Mouse (Mus musculus) adrenal gland, adult 10 weeks (tissue): ENCODE results near the gene Olfr1232. TPM values are rescaled to one million over a fixed set of nuclear protein-coding genes. Genes with fewer than 3 reads are reported as not detected.

Source experiments
- polyA plus RNA-seq: library from polyadenylated mRNA; stranded (reverse); fragments of 350-450 nt; fragmentation: Illumina TruSeq; extraction: RNeasy Lipid Tissue Mini Kit (QIAGEN cat#74804); gene quantifications from one replicate; pipeline ENCODE4 v1.2.3, GENCODE M21; 2014; ENCODE audit warnings: low read depth, low replicate concordance

The Olfr1232 gene
- not detected for polyA plus RNA-seq

GRCm38 (mm10) chr2:89329575-89329974 is at the start of gene Olfr1232:
TSS of gene Olfr1232 (minus strand) at chr2:89329675.

DNA sequence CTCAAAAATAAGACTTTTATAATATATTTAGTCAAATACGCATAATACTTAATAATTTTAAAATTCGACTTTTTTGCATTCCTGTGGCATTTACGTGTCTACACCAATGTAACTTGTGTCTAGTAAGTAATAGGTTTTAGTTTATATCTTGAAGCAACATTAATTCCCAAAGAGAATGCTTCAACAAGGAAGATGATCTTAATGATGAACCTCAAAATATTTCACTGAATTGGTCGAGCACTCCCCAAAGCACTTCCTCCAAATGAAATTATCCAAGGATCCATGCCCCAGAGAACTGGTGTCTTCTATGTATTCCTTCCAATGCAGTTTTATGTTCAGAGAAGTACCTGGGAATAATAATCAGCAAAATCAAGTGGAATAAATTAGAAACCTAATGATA is 35.3 kb upstream of the Olfr1232 start, which contains the start of gene Olfr1234:
Olfr1234 (minus strand) TSS at position 101 of the 400 bp plus-strand sequence.

GRCm38 (mm10) chr2:89342298-89342697 is 12.8 kb upstream of the Olfr1232 start, which contains the start of gene Olfr1233:
TSS of gene Olfr1233 (minus strand) at chr2:89342398.

DNA sequence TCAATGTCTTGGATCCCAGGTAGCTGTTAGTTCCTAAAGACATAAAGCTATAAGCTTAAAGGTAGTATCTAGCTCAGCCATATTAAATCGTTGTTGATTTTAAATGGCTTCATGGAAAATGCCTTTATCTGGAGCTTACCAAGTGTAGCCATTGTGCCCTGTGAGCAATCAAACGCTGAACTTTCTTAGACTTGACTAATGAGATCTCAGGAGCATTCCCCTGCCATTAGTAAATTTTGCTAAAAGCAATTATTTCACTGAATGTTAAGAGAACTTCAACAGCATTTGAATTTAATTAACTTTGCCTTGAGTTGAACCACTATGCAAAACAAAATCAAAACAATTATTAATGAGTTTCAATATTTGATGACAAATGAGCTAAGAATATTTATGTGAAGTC is 22.5 kb downstream of the Olfr1232 start, which contains the start of gene Olfr1231:
Olfr1231 (minus strand) TSS at position 101 of the 400 bp plus-strand sequence.

GRCm38 (mm10) chr2:89297168-89297567 is 32.3 kb downstream of the Olfr1232 start, which contains the start of gene Olfr1230:
TSS of gene Olfr1230 (minus strand) at chr2:89297268.

DNA sequence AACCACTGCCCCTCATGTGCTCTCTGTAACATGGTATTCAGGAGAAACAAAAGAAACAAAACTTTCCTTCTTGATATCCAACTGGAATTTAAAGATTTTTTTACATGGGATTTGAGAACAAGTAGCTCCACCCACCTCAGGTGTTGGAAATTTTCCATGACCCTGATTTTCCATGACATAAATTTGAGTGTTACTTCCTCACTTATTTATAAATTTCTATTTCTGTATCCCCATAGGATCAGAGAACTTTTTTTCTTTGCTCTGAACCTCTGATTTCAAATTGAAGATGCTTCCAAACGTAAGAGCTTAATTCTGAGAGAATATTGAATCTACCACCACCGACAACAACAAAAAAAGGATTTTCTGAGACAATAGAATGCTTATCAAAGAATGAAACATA is 41.6 kb downstream of the Olfr1232 start, which contains the start of gene Olfr1229:
Olfr1229 (minus strand) TSS at position 101 of the 400 bp plus-strand sequence.

Other genes with a start within 250 kb of the Olfr1232 start
- gene Olfr1219, start 246.2 kb downstream of the Olfr1232 start, polyA plus RNA-seq: not detected
- gene Olfr1220, start 222.8 kb downstream of the Olfr1232 start, polyA plus RNA-seq: not detected
- gene Olfr1221, start 212.4 kb downstream of the Olfr1232 start, polyA plus RNA-seq: not detected
- not detected for gene Olfr1222, start 196.6 kb downstream of the Olfr1232 start, polyA plus RNA-seq
- gene Olfr1223, start 178.1 kb downstream of the Olfr1232 start, polyA plus RNA-seq: not detected
- gene Olfr1224-ps1, start 165.6 kb downstream of the Olfr1232 start, polyA plus RNA-seq: not detected
- not detected for gene Olfr1225, start 155.0 kb downstream of the Olfr1232 start, polyA plus RNA-seq
- gene Olfr1226, start 129.6 kb downstream of the Olfr1232 start, polyA plus RNA-seq: not detected
- not detected for gene Olfr1228, start 75.6 kb downstream of the Olfr1232 start, polyA plus RNA-seq
- not detected for gene Olfr1229, start 41.7 kb downstream of the Olfr1232 start, polyA plus RNA-seq
- not detected for gene Olfr1230, start 32.4 kb downstream of the Olfr1232 start, polyA plus RNA-seq
- gene Olfr1231, start 22.6 kb downstream of the Olfr1232 start, polyA plus RNA-seq: not detected
- gene Olfr1233, start 12.7 kb upstream of the Olfr1232 start, polyA plus RNA-seq: not detected
- not detected for gene Olfr1234, start 35.2 kb upstream of the Olfr1232 start, polyA plus RNA-seq
- not detected for gene Olfr1238, start 80.0 kb upstream of the Olfr1232 start, polyA plus RNA-seq
- not detected for gene Olfr1239, start 90.7 kb upstream of the Olfr1232 start, polyA plus RNA-seq
- gene Olfr1240, start 113.3 kb upstream of the Olfr1232 start, polyA plus RNA-seq: not detected
- gene Olfr1241, start 157.5 kb upstream of the Olfr1232 start, polyA plus RNA-seq: not detected
- not detected for gene Olfr1242, start 168.7 kb upstream of the Olfr1232 start, polyA plus RNA-seq
- not detected for gene Olfr1243, start 201.8 kb upstream of the Olfr1232 start, polyA plus RNA-seq
- gene Olfr1245, start 248.8 kb upstream of the Olfr1232 start, polyA plus RNA-seq: not detected